Mouse (Mus musculus) gastrocnemius, postnatal 25 days (tissue): Measurements from ENCODE around the gene Tnfrsf9. TPM values are rescaled to one million over a fixed set of nuclear protein-coding genes. Genes with fewer than 3 reads are reported as not detected.
"Not testable (repeated sequence)": the region's sequence is repeated elsewhere in the genome, so short reads cannot be mapped to it uniquely, and the experiment has no call there.

ENCODE experiments used
- DNase-seq: peaks from one replicate; pipeline ENCODE4 v3.0.0; 2022
- long read RNA-seq, 2 experiments: library from polyadenylated mRNA; stranded (forward); transcript quantifications; one replicate each; pipeline ENCODE4 v2.0.0; 2021
- total RNA-seq, 2 experiments: library from RNA; stranded (reverse); gene quantifications; 1 replicate in 1 of 2; 2 replicates in 1 of 2; pipeline ENCODE4 v1.2.3; 2021

Tnfrsf9 gene
- under 1 TPM in 1 of 2 experiments, not detected in 1; 0.18 TPM for total RNA-seq
- long read RNA-seq, experiment 1, partial matches to known transcripts, result 0 of 3 reads
- long read RNA-seq, experiment 1, other reads (novel, unspliced or antisense), result 3 of 3 reads
- long read RNA-seq, experiment 2, result 0 reads

DNA sequence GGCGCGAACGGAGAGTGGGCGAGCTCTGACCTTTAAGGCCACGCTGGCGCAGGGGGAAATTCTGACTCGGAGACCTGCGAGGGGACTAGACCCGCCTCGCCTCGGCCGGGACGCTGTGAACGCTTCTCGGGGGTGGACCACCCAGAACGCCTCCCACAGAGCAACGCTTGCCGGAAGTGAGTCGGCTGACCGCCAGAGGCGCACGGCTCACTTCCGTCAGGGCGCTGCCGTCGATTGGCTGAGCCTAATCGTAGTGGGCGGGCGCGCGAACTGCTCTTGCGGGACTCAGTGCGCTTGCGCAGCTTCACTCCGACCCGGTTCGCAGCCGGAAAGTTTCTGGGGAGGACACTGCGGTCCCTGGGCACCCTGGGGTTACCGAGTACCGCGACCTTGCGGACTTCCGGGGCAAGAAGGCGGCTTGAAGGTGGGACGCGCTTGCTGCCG, at the start of gene Tnfrsf9, which contains the start of gene Park7:
Gene Tnfrsf9 (plus strand): TSS at position 273 of the 444 bp plus-strand sequence.
Gene Park7 (minus strand): TSS at position 148 of the 444 bp plus-strand sequence.
- peak; percentile 96 for DNase-seq

GRCm38 (mm10) chr4:150865371-150865770, 49.0 kb upstream of the Tnfrsf9 start:
- no peak for DNase-seq

DNA sequence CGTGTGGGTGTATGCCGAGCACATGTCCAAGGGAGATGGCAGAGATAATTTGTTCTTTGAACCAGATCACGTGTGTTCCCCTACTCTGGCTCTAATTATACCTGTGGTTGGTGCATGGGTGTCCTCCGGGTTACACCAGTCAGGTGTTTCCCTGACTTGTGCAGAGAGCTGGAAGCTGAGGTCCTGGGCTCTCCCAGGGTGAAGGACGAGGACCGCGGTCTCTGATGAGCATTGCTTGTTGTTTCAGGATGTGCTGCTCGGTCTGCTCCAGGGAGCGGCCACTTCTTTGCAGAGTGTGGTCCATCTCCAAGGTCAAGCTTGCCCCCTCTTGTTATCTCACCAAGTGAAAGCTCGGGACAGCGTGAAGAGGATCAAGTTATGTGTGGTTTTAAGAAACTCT, 48.3 kb upstream of the Tnfrsf9 start:
- no peak for DNase-seq

DNA sequence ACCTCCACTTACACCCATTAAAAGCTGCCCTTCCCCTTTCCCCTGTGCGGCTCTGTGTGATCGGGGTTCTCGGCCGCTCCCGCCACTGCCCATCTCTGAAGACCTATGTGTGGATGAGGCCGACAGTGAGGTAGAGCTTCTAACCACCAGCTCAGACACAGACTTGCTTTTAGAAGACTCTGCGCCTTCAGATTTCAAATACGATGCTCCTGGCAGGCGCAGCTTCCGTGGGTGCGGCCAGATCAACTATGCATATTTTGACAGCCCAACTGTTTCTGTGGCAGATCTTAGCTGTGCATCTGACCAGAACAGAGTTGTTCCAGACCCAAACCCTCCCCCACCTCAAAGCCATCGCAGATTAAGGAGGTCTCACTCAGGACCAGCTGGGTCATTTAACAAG, 47.9 kb upstream of the Tnfrsf9 start:
- DNase-seq, result no peak

GRCm38 (mm10) chr4:150868161-150868560, 46.2 kb upstream of the Tnfrsf9 start:
- no peak for DNase-seq

DNA sequence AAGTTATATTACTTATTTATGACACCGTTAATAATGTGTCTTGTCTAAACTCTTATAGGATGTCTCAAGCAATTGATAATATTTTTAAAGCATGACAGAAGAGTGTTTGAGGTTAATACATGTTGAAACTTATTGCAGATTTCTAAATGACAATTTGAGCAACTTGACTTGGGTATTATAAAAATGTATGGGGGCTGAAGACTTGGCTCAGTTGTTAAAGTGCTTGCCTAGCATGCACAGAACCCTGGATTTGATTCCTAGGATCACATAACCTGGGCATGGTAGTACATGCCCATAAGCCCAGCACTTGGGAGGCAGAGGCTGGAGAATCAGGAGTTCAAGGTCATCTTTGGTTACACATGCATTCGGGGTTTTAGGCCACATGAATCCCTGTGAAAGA, 45.5 kb upstream of the Tnfrsf9 start:
- no peak for DNase-seq

- DNase-seq, result no peak
Measured at GRCm38 (mm10) chr4:150869276-150870197, 44.8 kb upstream of the Tnfrsf9 start.

- no peak for DNase-seq
Measured at GRCm38 (mm10) chr4:150870963-150871391, 43.4 kb upstream of the Tnfrsf9 start.

DNA sequence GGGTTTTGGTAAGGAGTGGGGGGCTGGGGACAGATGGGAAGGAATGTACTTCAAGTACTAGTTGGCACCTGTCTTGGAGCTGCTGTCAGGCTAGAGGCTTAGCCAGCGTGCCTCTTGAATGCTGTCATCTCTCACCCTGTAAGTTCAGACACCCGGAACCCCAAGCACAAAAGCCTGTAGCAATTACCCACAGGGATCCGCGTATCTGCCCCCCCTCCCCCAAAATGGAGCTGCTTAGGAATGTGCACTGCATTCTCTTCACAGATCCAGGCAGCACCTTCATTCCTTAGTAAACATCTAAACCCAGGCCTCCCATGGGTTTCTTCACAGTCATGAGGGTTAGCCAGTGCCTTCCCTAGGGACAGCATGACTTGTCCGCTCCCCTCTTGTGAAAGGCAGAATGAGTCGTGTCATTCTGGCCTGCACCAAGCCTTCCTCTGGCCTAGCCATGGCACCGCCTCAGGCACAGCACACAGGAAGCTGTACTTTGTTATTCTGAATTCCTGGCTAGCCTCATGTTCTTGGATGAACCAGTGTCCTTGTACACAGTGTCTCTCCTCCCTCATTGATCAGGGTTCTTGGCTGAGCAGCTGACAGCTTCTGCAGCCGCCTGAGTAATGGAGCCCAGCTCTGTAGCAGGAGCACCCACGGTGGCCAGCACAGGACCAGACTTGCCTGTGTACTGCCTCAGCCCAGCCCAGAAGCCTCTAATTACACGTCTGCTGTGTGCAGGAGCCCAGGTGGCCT, 42.8 kb upstream of the Tnfrsf9 start:
- peak; percentile 85 for DNase-seq

DNA sequence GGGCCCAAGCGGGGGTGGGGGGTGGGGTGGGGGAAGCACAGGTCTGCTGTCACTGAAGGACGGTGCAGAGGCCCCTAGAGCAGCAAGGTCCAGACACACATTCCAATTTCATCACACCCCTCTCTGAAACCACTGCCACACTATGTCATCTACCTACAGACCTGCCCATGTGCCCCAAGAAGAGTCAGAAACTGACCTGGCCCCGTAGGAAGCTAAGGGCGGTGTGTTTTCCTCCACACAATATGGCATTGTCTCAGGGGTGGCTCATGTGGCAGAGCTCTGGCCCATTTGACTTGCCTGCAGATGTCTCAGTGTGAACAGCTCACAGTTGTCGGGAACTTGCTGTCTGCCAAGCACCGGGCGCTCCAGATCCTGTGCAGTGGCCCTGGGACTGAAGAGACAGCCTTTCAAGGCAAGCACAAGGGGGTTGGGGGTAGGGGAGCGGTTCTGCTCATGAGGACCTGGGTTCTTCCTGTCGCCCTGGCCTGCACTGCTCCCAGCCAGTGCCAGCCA, 42.2 kb upstream of the Tnfrsf9 start:
- peak; percentile 77 for DNase-seq

GRCm38 (mm10) chr4:150872681-150873080, 41.7 kb upstream of the Tnfrsf9 start:
- DNase-seq, result no peak

DNA sequence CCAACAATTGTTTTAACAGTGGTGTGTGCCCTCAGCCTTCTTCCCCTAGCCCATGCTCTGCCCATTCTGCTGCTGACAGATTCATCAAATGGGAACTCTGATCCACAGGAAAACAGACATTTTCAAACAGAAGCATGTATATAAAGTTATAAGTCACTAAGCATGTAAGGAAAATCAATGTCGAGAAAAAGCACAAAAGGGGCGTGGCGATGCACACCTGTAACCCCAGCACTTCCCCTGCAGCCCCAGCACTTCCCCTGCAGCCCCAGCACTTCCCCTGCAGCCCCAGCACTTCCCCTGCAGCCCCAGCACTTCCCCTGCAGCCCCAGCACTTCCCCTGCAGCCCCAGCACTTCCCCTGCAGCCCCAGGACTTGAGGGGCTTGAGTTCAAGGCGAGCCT, 39.9 kb upstream of the Tnfrsf9 start:
- not testable (repeated sequence) for DNase-seq

DNA sequence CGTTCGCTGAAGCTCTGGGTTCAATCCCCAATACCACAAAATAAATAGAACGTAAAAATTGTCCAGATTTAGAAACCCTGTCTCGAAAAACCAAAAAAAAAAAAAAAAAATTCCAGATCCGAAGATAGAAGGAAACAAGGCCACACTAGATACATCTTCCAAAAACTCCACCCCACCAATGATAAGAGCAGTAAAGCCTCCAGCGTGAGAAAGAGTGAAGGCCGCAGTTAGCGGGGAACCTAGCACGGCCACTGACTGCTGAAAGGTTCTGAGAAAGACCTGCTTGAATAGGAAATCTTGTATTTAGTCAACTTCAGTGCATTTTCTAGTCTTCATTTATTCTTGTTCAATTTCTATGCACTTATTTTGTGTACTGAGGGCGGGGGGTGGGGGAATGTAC, 39.0 kb upstream of the Tnfrsf9 start:
- DNase-seq, result no peak

DNA sequence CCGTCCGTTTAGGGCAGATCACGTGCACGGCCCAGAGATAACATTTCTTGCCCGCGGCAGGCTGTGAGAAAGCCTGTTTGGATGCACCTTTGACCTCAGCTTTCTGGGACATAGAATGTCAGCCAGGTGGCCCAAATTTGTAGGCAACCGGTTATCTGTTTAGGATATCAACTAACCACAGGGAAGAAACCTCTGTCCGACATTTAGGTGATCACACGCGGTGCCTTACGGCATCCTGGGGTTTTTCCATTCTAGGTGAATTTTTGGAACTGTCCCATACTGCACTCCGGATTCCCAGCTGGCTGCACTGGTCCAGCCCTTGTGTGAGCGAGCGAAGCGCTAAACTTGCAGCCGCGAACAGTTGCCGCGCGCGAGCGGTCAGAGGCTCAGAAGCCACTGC, 34.7 kb upstream of the Tnfrsf9 start:
- DNase-seq, result no peak

GRCm38 (mm10) chr4:150880364-150880763, 34.0 kb upstream of the Tnfrsf9 start:
- no peak for DNase-seq

DNA sequence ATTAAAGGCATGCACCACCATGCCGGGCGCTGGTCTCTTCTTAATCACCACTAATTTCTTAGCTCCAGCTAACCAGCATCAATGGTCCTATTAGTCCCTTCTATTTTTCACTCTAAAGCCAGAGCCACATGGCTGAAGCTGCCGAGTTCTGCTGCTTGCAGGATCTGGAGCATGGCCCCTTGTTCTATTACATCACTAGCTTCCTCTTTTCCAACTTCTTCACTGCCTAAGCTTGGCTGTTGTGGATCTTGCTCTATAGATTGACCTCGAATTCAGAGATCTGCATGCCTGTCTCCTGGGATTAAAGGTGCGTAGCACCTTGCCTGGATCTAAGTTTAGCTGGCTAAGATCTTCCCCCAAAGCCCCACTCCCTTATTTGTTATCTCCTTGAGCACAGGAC, 31.7 kb upstream of the Tnfrsf9 start:
- DNase-seq, result no peak

DNA sequence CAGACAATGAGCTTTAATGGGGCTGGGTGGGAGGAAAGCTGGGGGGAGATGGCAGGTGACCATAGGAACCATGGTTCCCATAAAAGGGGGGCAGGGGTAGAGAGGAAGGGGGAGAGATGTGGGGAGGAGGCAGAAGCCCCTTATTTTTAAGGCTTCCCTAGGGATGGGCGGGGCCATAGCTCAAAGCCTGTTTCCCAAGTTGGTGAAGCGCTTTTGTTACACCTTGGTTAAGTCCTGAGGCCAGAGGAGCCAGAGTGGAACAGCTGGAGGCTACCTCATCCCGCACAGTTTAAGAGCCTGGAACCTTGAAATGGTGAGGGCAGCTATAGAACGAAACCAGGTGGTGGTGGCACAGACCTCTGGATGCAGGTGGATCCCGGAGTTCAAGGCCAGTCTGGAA, 26.5 kb upstream of the Tnfrsf9 start:
- DNase-seq, result no peak

- no peak for DNase-seq
Measured at GRCm38 (mm10) chr4:150888492-150888891, 25.9 kb upstream of the Tnfrsf9 start.

DNA sequence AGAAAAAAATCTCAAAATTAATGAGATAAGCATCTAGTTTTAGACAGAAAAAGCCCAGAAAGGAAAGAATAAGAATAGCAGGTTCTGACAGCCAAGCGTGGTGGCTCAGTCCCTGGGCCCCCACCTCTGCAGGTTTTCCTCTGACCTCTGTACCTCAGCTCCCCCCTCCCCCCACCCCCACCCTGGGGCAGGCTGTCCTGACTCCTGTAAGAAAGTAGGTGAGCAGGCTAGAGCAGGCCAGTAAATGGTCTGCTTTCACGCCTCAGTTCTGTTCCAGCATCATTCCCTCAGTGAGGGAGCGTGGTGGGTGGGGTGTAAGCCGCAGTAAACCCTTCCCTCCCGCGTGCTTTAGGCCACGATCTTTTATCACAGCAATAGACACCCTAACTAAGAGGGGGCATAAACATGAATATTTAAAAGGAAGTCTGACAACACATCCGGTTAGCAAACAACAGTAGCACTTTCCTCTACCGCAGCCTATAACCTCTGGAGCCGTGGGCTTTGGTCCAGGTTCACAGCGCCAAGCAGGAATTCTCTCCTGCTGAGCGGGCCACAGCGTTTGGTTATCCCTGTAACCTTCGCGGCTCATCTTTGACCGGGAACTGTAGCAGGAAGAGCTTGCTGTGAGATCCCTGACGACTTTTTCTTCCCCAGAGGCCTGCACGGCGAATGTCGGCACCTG, 24.9 kb upstream of the Tnfrsf9 start:
- DNase-seq, result no peak

GRCm38 (mm10) chr4:150889955-150890315, 24.4 kb upstream of the Tnfrsf9 start:
- DNase-seq, result no peak

- no peak for DNase-seq
Measured at GRCm38 (mm10) chr4:150891308-150891707, 23.1 kb upstream of the Tnfrsf9 start.
